In the genomic region with DNA sequence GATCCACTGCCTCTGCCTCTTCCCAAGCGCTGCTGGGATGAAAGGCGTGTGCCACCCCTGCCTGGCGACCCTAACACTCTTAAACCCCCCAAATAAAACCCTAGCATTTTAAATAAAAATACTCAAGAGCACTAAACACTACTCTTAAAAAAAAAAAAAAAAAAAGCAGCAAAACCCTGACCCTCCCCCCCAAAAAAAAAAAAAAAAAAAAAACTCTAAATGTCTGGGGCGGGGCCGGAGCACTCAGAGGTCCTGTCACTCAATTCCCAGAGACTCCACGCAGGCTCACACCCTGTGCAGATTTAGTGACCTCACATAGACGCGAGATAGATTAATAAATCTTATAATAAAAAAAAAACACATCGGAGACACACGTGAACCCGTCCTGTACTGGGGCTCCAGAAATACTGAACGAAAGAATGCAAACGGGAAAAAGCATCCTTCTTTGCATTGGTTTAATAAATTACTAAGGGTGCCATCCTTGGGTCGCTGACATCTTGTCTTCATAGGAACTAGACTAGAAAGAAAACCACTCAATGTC, we compare ENCODE assay signal across 8 mouse cellular contexts.
DNase-seq lines count a peak whose midpoint lies in the region; ATAC-seq and TF ChIP-seq lines count a peak whose summit lies in the region.

No protein-coding gene starts in this region.

- TF ChIP-seq CTCF in liver, postnatal 0 days (IDR thresholded peaks at IDR 0.05; ENCODE audit: low read depth), result no peak

- peak overlapping the region; percentile 54 for H3K4me2 ChIP-seq in kidney, embryonic 14.5 days (replicated peaks; ENCODE audit: low read depth, low read length)
- peak overlapping the region; percentile 61 for H3K4me2 ChIP-seq in forebrain, embryonic 13.5 days
- H3K4me2 ChIP-seq in liver, postnatal 0 days (ENCODE audit: low read depth, low read length), result peak overlapping the region; percentile 98

- 51% methylated on average over 14 of the region's 14 CpGs for WGBS in kidney, embryonic 14.5 days
- 61% methylated on average over 14 of the region's 14 CpGs for WGBS in forebrain, embryonic 13.5 days
- whole genome bisulfite sequencing in liver, postnatal 0 days (ENCODE audit: insufficient replicate concordance), result 54% methylated on average over 14 of the region's 14 CpGs

- ATAC-seq in kidney, embryonic 14.5 days (ENCODE audit: low FRiP score, low TSS enrichment), result no peak; the same call in 1 of the 2 replicates
- no peak for ATAC-seq in forebrain, embryonic 13.5 days
- no peak for ATAC-seq in liver, postnatal 0 days

- no peaks in the 10 kb centered on the region for H3K27me3 ChIP-seq in kidney, embryonic 14.5 days (ENCODE audit: control insufficient read depth, insufficient read depth, low read length)
- H3K27me3 ChIP-seq in forebrain, embryonic 13.5 days, result no peaks in the 10 kb centered on the region
- H3K27me3 ChIP-seq in liver, postnatal 0 days (ENCODE audit: insufficient read depth, low read length), result no peaks in the 10 kb centered on the region

- peak overlapping the region; percentile 73 for H3K9ac ChIP-seq in kidney, embryonic 14.5 days (ENCODE audit: low read depth, low read length)
- H3K9ac ChIP-seq in forebrain, embryonic 13.5 days, result peak overlapping the region; percentile 70
- H3K9ac ChIP-seq in liver, postnatal 0 days (replicated peaks), result peak overlapping the region; percentile 43

- no peaks in the 10 kb centered on the region for H3K4me1 ChIP-seq in kidney, embryonic 14.5 days (ENCODE audit: control insufficient read depth, insufficient read depth, low read length)
- no peaks in the 10 kb centered on the region for H3K4me1 ChIP-seq in forebrain, embryonic 13.5 days
- H3K4me1 ChIP-seq in liver, postnatal 0 days (ENCODE audit: insufficient read depth), result no peaks in the 10 kb centered on the region

- peak overlapping the region; percentile 54 for H3K4me3 ChIP-seq in kidney, embryonic 14.5 days (ENCODE audit: low read length)
- H3K4me3 ChIP-seq in forebrain, embryonic 13.5 days, result peak overlapping the region; percentile 66
- peak overlapping the region; percentile 59 for H3K4me3 ChIP-seq in liver, postnatal 0 days (ENCODE audit: low read depth, low read length)

- no peak for TF ChIP-seq EP300 in liver, postnatal 0 days (IDR thresholded peaks at IDR 0.05; ENCODE audit: low read depth)

- H3K36me3 ChIP-seq in kidney, embryonic 14.5 days (ENCODE audit: control insufficient read depth, insufficient read depth, low read length), result no peaks in the 10 kb centered on the region
- H3K36me3 ChIP-seq in forebrain, embryonic 13.5 days (ENCODE audit: poor library complexity, severe bottlenecking), result no peaks in the 10 kb centered on the region
- no peaks in the 10 kb centered on the region for H3K36me3 ChIP-seq in liver, postnatal 0 days (replicated peaks; ENCODE audit: insufficient read depth, low read length)

- H3K27ac ChIP-seq in kidney, embryonic 14.5 days (ENCODE audit: low read depth, low read length), result no peak overlapping the region
- H3K27ac ChIP-seq in forebrain, embryonic 13.5 days, result no peak overlapping the region
- H3K27ac ChIP-seq in liver, postnatal 0 days (ENCODE audit: low read depth), result no peak overlapping the region

- DNase-seq in kidney, postnatal 10 days, result no peak
- peak; percentile 40 for DNase-seq in MN1 (ENCODE audit: low spot score)
- no peak for DNase-seq in liver, postnatal 0 days
- DNase-seq in urinary bladder, postnatal 4 days (ENCODE audit: low spot score in 2 of 2), result no peak
- DNase-seq in ovary, postnatal 14 days (ENCODE audit: low spot score), result no peak
- DNase-seq in ovary, adult 18-20 months (ENCODE audit: low spot score), result no peak

- no peaks in the 10 kb centered on the region for H3K9me3 ChIP-seq in kidney, embryonic 14.5 days (ENCODE audit: control insufficient read depth, low read length)
- no peaks in the 10 kb centered on the region for H3K9me3 ChIP-seq in forebrain, embryonic 13.5 days (replicated peaks)
- H3K9me3 ChIP-seq in liver, postnatal 0 days (ENCODE audit: low read length), result no peaks in the 10 kb centered on the region
